2 mouse cellular contexts compared by ENCODE assay signal in the genomic region with DNA sequence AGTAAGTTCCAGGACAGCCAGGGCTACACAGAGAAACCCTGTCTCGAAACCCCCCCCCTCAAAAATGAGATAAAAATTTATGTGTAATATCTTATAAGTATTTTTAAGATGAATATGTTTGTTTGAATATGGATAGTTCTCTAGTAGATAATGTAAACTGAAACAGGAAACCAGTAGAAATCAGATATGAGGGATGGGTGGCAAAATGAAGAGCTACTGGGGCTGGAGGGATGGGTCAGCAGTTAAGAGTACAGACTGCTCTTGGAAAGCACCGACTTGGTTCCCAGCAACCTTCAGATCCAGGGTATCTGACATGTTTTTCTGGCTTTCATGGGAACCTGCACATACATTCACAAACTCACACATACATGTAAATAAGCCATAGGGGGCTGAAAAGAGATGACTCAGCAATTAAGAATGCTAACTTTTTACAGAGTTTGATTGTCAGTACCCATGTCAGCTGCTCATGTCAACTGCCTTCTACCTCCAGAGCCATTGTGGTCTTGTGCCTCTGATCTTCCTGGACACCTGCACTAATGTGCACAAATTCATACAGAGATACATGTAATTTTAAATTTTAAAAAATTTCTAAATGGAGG.
TF ChIP-seq lines count a peak whose summit lies in the region.

No protein-coding gene starts in this region.

TF ChIP-seq in CH12.LX, 34 proteins besides CTCF, POLR2A, EP300 and RAD21 (continued from another document):
- TF ChIP-seq MAFK (IDR thresholded peaks at IDR 0.05; ENCODE audit: insufficient replicate concordance, low read length) = peak; percentile 94

TF ChIP-seq in MEL, 35 proteins besides CTCF, POLR2A, EP300 and RAD21 (continued from another document):
- TF ChIP-seq TCF12 (IDR thresholded peaks at IDR 0.05; ENCODE audit: low read depth, low read length) = 0 out of 2 replicates have a peak, but pooled peaks have one; percentile 26
- TF ChIP-seq MXI1 (IDR thresholded peaks at IDR 0.05; ENCODE audit: low read depth, low read length) = 0 out of 2 replicates have a peak, but pooled peaks have one; percentile 3
- 0 out of 2 replicates have a peak, but pooled peaks have one; percentile 27 for TF ChIP-seq ETS1 (IDR thresholded peaks at IDR 0.05; ENCODE audit: low read depth, low read length)
- TF ChIP-seq MAZ (IDR thresholded peaks at IDR 0.05; ENCODE audit: low read depth, low read length) = no peak
- TF ChIP-seq ELF1 (IDR thresholded peaks at IDR 0.05; ENCODE audit: low read depth, low read length) = no peak
- TF ChIP-seq MAFK (IDR thresholded peaks at IDR 0.05; ENCODE audit: borderline replicate concordance, low read depth, low read length) = peak; percentile 97
- 0 out of 2 replicates have a peak, but pooled peaks have one; percentile 21 for TF ChIP-seq RCOR1 (IDR thresholded peaks at IDR 0.05; ENCODE audit: low read depth, low read length)
- TF ChIP-seq GATA1 (IDR thresholded peaks at IDR 0.05; ENCODE audit: low read depth, low read length) = peak; percentile 72
- TF ChIP-seq ZMIZ1 (IDR thresholded peaks at IDR 0.05; ENCODE audit: low read depth, low read length) = no peak
- no peak for TF ChIP-seq MYC (IDR thresholded peaks at IDR 0.05; ENCODE audit: low read depth, low read length)
